Mouse (Mus musculus) spleen, postnatal 4 days (tissue): ENCODE data around the gene Rere.

ENCODE experiments used
- DNase-seq, 2 experiments: peaks; one replicate each; pipeline ENCODE4 v3.0.0; 2022; ENCODE audit warnings: low spot score in 2 of 2

Rere gene

DNA sequence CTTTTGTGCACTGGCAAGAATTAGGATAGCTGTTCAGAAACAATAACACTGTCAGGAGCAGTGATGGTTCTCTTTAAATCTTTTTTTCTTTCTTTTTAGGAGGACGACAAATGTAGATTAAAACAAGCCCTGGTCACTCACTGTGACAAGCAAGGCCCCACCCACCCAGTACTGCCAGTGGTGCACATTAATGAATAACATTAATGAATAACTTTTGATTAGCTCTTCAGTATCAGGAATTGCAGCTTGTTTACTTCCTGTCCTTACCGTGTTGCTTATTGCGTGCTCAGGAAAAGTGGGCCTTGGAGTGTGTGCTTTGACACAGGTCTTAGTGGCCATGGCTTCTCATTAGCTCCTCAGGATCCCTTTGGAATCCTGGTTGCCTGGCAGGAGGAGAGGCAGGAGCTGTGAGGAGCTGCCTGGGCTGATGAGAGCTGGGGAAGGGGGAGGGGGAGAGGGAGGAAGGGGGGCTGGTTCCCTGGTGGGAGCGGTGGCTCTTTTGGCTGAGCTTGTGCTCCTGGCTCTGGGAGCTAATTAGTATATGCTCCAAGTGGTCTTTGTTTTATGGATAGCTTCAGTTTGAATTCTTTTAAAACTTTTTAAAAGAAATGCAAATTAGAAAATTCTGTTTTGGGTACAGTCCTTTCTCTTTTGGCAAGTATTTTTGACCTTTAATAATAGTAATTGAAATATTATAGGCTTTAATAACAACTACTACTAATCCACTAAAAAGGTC lies 65.4 kb downstream of the Rere start:
- no peak for DNase-seq

DNA sequence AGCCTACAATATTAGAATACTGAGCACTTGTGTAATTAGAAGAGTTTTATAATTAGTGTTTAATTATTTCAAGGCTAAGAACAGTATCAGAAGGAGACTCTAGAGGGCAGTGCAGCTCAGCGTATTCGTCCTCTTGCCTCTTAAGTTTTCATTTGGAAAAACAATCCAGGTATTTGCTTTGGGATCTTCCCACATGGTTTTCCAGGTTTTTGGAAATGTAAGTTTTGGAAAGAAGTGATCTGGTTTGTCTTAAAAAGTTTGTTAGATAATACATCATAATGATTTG lies 65.9 kb downstream of the Rere start:
- no peak for DNase-seq

- no peak for DNase-seq
Measured at GRCm38 (mm10) chr4:150349680-150350101, 68.2 kb downstream of the Rere start.

DNA sequence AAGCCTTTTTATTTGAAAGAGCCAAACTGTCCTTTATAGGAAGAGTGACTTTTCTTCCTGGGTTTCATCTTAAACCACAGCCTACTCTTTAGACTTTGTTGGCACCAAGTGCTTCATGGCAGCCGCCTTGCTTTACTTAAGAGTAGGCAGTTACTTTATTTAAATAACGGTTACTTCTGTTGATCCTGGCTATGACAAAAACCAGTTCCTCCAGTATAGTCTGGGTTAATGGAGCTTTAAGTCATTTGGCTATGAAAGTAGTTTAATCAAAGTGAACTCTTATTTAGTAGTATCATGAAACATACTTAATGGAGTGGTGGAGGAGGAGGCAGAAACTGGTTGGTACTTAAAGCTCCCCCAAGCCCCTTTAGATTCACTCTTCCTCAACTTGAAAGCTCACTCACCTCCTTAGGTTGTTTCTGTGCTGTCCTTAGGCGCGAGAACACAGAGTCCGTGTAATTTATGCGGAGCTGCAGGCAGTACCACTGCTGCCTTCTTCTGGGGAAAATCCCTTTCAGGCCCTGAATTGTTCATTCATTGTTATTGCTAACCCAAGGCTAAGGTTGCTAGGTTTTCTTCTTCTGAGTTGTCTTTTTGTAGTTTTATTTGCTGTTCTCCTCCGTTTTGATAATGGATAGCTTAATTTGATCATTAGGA lies 70.1 kb downstream of the Rere start:
- no peak for DNase-seq

DNA sequence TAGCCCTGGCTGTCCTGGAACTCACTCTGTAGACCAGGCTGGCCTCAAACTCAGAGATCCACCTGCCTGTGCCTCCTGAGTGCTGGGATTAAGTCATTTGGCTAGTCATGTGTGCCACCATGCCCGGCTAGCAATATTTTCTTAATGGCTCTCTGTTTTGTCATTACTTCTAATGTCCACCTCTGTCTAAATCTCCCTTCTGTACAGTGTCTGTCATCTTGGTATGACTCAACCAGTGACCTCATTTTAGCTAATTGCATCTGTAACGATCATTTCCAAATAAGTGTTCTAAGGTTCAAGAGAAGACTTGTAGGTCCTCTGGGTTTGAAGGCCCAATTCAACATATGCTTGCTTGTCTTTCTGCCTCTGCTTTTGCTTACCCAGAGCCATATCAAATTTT lies 71.3 kb downstream of the Rere start:
- no peak for DNase-seq

DNA sequence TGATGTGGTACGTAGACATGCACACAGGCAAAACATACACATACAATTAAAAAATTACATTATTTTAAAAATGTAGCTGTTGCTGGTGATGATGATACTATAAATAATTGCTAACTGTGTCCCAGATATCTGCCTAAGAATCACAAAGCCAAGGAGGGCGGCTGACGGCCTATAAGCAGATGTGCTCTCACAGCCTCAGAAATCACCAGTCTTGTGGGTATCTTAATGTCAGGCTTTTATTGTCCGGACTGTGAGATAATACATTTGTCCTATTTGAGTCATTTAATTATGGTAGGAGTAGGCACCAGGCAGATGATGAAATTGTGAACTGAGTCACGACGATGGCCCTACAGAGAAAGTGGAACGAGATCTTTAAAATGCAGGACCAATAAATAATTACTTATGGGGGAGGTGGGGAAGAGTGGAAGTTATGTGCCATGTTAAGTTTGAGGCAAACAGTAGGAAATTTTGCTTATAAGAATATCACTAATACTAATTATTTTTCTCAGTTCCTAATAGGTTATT lies 72.0 kb downstream of the Rere start:
- DNase-seq = no peak

GRCm38 (mm10) chr4:150355801-150356200 lies 74.4 kb downstream of the Rere start:
- DNase-seq = no peak

- no peak for DNase-seq
Measured at GRCm38 (mm10) chr4:150361986-150362691, 80.7 kb downstream of the Rere start.

- no peak for DNase-seq
Measured at GRCm38 (mm10) chr4:150362858-150363257, 81.4 kb downstream of the Rere start.

GRCm38 (mm10) chr4:150364786-150365185 lies 83.3 kb downstream of the Rere start:
- no peak for DNase-seq

DNA sequence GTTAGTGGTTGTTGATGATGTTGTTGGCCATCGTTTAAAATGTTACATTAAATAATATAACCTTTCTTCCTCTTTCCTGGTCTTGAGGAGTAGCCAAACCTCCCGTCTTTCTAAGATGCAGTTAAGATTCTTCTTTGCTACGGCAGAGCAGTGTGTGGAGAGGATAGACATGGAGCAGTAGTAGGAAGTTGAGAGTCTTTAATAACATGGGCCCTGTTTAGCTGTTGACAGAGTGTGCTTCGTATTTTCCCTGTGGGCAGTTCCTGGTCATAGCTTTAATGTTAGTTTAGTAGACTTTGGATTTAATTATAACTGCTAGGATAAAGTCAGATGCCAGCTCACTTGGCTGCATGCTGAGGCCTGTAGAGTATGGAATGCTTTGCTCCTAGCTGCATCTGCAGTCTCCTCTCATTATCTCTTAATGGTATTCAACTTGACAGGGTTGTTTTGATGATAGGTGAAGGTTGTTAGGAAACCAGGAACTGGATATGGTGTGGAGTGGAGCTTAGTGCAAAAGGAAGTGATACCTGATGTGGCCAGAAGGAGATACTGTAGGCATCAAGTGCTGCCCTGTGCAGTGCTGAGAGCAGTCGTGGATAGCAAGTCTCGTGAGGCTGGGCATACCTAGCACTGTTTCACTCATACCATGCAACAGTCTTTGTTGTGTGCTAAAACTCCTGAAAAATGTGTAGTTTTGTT lies 85.2 kb downstream of the Rere start:
- peak in 1 of 2 experiments; percentile 42 for DNase-seq

- peak; percentile 69 to 87 for DNase-seq
Measured at GRCm38 (mm10) chr4:150371580-150372380, 90.3 kb downstream of the Rere start.

DNA sequence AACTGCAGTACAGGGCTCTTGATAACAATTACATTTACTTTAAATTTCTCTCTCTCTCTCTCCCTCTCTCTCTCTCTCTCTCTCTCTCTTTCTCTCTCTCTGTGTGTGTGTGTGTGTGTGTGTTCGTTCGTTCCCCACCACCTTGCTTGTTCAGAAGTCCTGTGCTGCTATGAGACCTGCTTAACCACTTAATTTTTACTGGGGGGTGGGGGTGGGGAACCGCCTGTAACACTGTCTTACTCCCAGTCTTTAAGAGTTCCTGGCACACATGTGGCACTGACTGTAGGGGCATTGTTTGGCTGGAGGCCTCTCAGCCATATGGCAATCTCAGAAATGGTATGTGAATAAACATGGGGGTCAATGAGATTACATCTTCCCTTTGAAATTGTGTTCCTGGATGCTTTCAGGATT lies 91.2 kb downstream of the Rere start:
- no peak for DNase-seq

DNA sequence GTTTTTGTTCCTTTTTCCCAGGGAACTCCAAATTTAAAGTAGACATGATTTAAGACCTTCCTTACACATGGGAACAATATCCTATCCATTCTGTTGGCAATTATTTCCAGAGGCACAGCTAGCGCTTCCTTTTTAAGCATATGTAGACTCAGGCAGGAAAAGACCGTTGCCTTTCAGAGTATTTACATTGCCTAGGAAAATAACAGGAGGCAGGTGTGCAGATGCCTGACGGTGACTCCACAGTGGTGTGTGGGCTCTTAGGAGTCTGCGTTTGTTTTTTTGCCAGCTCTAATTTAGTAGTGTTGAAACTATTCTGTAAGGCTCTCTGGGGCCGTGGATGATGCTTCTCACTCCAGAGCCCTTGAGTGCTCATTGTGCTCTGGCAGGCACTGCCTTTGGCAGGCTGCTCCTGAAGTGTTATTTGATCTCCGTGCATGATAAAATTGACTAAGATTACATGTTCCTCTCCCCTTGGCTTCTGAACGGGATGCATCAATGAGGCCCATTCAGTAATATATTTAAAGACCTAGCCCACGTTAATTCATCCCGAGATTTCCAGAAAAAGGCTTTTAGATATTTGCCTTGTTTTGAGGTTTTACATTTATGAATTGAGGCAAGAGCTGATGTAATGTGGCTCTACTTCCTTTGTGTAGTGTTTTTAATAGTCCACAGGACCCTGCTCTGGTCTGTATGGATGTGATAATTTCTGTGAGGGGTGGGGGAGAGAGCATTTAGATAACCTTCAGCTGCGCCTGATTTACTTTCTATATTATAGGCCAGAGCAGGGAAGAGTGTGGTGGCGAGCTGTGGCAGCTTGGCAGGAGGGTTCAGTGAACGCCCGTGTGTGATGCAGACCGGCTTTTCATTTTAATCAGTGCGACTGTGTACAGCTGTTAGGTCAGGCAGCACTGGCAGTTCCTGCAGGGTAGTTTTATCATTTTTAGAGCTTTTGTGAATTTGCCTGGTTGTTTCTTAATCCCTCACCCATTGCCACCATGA lies 92.0 kb downstream of the Rere start:
- no peak for DNase-seq

DNA sequence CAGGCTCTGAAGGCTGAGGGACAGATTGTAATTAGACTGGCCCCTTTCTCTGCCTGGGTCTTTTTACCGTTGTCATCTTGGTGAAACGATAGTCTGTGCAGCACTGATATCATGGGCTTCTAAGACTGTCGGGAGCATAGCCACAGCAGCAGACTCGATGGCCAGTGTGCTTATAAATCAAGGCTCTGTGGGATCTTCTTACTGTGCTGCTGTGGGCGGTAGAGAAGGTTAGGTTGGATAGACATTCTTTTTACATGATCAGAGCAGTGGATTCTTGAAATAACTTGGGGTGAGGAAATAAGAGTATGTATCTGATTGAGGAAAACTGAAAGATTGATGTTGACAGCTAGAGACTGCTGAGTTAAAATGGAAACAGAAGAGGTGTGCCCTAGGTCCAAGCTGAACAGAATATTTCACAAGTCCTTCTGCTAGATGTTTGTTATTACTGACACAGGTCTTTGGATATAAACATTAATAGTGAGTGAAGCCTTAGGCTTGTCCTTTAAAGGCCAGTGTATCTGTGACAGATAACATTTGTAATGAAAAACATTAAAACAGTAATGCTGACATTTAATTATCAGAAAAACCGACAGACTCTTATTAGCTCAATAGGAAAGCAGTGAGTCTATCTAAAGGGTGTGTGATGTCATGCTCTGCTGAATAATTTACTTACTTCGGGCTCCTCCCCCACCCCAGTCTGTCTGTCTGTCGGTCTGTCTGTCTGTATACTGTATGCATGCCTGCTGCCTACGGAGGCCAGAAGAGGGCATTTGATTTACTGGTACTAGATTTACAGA lies 93.4 kb downstream of the Rere start:
- no peak for DNase-seq

DNA sequence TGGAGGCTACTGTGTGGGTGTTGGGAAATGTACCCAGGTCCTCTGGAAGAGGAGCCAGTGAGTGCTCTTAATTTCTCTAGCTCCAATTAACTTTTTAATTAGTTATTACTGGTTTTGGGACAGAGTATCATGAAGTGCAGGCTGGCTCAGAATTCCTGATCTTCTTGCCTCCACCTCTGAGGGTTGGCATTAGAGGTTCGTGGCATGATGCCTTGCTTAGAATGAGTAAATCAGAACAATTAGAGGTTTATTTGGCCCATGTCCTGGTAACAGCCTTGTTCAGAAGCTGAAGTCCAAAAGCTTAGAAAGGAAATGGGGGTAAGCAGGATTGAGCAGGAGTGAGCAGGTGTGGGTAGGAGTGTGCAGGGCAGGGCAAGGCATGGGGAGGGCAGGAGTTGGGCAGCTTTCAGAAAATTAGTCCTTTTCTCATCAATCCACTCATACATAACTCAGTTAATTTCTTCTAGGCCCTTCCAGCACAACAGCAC lies 94.0 kb downstream of the Rere start:
- DNase-seq = no peak

DNA sequence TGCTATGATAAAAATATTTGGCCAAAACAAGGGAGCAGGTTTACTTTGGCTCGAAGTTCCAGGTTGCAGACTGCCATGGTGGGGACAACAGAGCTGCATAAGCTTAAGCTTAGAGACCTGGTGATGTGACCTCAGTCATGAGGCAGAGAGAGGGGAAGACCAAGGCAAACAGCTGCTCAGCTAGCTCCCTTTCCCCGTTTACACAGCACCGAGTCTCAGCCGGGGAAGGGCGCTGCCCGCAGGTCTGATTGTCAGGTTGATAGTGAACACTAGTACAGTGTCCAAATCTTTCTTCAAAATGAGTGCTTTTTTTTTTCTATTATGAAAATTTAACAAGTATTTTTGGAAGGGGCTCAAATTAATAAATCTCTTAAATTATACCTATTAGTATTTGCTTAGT lies 97.9 kb downstream of the Rere start:
- no peak for DNase-seq

GRCm38 (mm10) chr4:150379772-150380171 lies 98.3 kb downstream of the Rere start:
- no peak for DNase-seq

GRCm38 (mm10) chr4:150380273-150380672 lies 98.8 kb downstream of the Rere start:
- DNase-seq = no peak
